Mouse (Mus musculus): ENCODE data around the gene Adamts10. TPM values are rescaled to one million over a fixed set of nuclear protein-coding genes. Genes with fewer than 3 reads are reported as not detected.

The Adamts10 gene
- polyA plus RNA-seq, 1 experiment from 2014 or later = 53.6 TPM

Other genes starting within 250 kb of the Adamts10 start
- gene Zfp955b, start 234.7 kb upstream of the Adamts10 start, polyA plus RNA-seq (2014; fragmentation: Nextera tagmentation; extraction: Ambion mirVana) = 8.2 and 9.6 TPM in 2 replicates
- gene Zfp81, start 165.3 kb upstream of the Adamts10 start, polyA plus RNA-seq (2014; fragmentation: Nextera tagmentation; extraction: Ambion mirVana) = 10.8 and 14.6 TPM in 2 replicates
- 15.0 and 16.7 TPM in 2 replicates for gene Zfp101, start 129.6 kb upstream of the Adamts10 start, polyA plus RNA-seq (2014; fragmentation: Nextera tagmentation; extraction: Ambion mirVana)
- gene Actl9, start 91.3 kb upstream of the Adamts10 start, polyA plus RNA-seq (2014; fragmentation: Nextera tagmentation; extraction: Ambion mirVana) = not detected in 2 replicates
- gene Myo1f, start 31.5 kb downstream of the Adamts10 start, polyA plus RNA-seq (2014; fragmentation: Nextera tagmentation; extraction: Ambion mirVana) = 3.1 and 3.4 TPM in 2 replicates
- 72.6 and 81.8 TPM in 2 replicates for gene Zfp414, start 104.9 kb downstream of the Adamts10 start, polyA plus RNA-seq (2014; fragmentation: Nextera tagmentation; extraction: Ambion mirVana)
- 0.39 and 0.97 TPM in 2 replicates for gene Pram1, start 113.9 kb downstream of the Adamts10 start, polyA plus RNA-seq (2014; fragmentation: Nextera tagmentation; extraction: Ambion mirVana)
- 309 and 366 TPM in 2 replicates for gene Hnrnpm, start 162.7 kb downstream of the Adamts10 start, polyA plus RNA-seq (2014; fragmentation: Nextera tagmentation; extraction: Ambion mirVana)
- 47.0 and 47.2 TPM in 2 replicates for gene March2, start 194.5 kb downstream of the Adamts10 start, polyA plus RNA-seq (2014; fragmentation: Nextera tagmentation; extraction: Ambion mirVana)
- gene Rab11b, start 236.3 kb downstream of the Adamts10 start, polyA plus RNA-seq (2014; fragmentation: Nextera tagmentation; extraction: Ambion mirVana) = 209 and 261 TPM in 2 replicates